Mouse (Mus musculus): Measurements from ENCODE around the gene Decr2.

DNA sequence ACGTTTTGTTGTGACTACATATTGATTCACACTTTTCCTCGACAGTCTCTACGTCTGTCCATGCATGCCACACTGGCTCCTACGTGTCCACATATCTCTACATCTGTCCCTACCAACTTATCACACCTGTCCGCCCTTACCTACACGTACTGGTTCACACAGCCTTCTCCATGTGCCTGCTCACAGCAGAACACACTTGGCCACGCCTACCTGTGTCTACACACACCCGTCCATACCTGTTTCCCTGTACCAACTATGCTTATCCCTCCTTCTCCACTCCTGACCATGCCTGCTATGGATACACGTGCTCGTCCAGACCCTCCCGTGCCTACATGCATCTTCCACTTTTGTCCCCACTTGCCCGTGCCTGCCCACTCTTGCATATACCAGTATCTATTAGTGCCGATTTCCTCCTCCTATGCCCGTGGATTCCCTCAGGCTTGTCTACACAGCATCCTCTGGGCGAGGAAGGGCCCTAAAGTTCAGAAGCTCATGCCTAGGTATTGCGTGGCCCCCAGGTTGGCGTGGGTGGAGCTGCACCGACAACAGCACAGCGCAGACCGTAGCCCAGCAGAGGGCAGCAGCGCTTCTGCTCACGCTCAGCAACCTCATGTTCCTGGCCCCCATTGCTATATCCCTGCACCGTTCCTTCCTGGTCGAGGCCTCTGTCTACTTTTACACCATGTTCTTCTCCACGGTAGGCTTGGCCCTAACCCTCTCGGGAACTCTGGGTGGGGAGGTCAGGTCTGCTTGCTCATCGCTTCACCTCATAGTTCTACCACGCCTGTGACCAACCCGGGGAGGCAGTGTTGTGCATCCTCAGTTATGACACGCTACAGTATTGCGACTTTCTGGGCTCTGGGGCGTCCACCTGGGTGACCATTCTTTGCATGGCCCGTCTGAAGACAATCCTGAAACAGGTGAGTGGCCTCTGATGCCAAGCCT lies 29.9 kb upstream of the Decr2 start:
- TF ChIP-seq GATA1 (IDR thresholded peaks at IDR 0.05; ENCODE audit: borderline replicate concordance, low read length) (no peak), FLI1 (IDR thresholded peaks at IDR 0.05; ENCODE audit: low read length) (no peak)

Data from megakaryocyte, embryonic 14.5 days (primary cell).